Mouse (Mus musculus) layer of hippocampus, adult 11-12 months (tissue): Measurements from ENCODE around the gene Mfsd5.

Experiments used
- DNase-seq: peaks from one replicate; pipeline ENCODE4 v3.0.0; 2022; ENCODE audit warnings: low spot score

The Mfsd5 gene

DNA sequence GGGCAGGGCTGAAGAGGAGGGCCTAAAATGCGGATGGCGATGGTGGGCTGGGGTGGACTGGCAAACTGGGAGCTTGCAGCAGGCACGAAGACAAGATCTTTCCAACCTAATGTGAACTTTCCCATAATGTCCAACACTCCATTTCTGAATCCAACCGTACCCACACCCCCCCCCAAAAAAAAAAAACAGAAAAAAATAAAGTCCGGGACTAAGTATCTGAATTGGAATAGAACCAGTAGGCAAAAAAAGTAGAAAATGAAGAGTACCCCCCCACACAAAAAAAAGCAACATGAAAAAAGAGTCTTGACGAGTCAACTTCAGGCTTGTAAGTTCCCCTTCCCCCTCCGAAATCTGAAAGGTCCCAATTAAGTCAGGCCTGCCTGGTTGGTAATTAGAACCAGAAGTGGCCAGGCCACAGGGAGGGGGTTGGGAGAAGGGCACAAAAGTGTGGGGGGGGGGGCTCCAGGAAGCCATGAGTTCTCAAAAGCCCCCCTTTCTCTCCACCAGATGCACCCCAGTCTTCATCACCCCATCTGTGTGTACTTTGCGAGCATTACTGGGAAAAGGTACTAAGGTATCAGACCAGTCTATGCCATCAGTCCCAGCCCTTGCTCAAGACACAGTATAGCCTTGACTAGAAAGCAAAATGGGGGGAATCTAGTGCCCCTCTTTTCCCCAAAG is 31.0 kb upstream of the Mfsd5 start:
- no peak for DNase-seq

DNA sequence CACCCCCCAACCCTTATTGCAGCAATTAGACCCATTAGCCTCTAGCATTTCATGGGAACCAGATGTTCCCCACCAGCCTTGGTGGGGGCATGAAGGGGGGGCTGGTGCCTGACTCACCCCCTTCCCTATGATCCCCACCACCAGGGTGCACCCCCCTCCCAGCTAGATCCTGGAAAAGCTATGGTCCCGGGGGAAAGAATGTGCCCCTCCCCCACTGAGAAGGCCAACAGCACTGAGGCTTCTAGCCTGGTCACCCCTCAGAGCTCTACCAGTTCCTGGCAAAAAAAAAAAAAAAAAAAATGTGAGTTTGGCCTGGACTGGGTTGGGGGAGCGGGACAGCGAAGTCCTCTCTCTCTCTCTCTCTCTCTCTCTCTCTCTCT is 30.5 kb upstream of the Mfsd5 start:
- DNase-seq: no peak

DNA sequence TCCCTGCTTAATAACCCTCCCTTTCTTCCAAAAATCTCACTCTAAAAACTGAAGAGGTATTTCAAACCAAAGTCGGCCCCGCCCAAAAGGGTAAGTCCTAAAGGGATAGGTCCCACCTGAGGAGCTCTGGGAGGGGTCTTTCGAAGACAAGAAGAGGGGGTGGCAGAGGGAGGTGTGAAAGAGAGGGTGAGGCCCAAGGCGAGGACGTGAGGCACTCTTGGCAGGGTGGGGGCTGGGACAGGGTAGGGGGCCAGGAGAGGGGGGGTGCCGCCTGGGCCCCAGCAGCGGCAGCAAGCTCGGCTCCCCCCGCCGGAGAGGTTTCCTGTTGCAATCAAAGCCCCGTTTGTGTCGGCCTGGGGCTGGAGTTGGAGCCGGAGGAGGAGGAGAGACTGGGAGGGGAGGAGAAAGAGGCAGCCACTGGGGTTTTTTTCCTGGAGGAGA is 30.0 kb upstream of the Mfsd5 start:
- no peak for DNase-seq

DNA sequence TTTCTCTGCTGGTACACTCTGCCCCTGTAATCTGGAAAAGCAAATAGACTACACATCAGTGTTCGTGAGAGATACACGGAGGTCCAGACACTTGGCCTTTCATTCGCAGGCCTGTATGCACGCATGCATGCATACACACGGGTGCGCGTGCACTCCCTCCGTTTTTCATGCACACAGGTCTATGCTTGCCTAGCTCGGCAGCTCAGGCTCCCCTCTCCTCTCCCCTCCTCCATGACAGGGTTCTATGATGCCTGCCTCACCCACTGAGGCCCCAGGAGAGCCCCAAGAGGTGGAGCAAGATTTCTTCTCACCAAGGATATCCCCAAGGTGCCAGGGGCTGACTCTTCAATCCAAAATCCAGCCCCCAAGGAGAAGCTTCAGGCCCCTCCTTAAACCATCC is 29.3 kb upstream of the Mfsd5 start:
- no peak for DNase-seq

DNA sequence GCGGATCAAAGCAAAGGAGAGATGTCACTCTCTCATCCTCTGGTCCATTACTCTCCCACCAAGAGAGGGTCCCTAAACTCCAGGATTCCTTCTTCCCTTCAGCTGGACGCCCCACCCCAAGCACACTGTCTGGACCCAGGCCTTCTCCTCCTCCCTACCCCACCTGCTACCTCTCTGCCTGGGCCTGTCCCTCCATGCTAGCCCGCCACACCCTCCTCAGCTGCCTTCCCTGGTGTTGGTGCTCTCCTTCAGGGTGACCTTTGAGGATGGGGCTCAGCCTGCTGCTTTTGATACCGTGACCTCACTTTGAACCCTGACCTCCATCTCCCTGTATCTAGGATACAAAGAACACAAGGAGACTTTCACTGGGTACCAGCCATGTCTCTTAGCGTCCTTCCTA is 28.7 kb upstream of the Mfsd5 start:
- no peak for DNase-seq

DNA sequence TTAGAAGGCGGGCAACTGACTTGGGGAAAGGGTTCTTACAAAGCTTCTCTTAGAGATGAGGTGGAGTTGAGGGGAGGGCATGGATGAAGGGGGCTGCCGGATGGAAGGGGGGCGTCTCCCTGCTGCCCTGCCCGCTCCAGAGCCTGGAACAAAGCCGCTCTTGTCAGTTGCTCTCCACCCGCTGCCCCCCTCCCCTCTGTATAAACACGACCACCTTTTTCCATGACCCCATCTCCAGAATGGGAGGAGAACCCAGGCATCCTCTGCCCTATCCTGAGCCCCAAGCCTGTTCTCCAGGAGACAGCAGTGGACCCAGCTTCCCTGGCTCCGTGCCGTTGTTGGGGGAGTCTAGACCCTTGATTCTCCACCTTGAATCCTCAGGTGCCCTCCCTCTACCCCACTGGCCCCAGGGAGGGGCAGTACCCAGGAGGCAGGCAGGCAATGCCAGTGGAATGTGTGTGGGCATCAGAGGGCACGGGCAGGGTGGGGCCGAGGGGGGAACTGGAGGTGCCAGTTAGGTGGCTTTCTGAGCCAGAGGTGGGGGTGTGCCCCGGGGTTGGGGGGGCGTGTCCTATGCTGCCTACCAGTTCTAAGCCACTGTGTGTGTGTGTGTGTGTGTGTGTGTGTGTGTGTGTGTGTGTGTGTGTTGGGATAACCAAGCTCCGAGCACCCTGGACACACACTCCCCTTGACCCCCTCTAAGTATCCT is 23.6 kb upstream of the Mfsd5 start:
- no peak for DNase-seq

DNA sequence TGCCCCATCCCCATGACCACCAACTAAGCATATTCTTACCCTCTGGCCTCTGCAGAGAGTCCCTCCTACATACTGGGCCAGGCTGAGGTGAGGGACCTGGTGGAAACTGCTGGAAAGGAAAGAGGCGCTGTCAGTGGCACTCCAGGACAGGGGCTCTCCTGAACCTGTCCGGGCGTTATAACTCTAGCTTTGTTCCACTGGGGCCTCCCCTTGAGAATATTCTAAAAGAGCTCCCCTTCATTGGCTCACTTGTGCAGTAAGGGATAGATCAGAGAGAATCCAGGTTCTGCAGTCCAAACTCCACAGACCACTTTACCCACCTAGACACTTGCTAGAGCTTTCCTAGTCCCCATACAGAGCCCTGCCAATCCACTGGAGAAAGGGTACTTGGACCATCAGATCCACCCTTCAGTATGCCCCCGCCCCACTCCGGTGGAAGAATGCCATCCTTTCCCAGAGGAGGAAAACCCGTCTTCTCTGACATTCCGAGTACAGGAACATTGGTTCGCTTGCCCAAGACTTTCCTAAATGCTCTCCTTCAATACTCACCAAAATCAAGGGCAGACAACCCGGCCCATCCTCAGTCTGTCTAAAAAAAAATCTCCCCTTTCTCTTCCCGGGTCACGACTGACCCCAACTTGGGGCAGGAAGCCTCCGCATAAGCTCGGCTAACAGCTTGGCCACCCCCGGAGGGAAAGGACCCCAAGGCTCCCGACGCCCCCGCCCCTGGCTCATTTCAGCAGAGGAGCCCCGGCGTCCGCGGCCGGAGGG is 22.6 kb upstream of the Mfsd5 start:
- no peak for DNase-seq

DNA sequence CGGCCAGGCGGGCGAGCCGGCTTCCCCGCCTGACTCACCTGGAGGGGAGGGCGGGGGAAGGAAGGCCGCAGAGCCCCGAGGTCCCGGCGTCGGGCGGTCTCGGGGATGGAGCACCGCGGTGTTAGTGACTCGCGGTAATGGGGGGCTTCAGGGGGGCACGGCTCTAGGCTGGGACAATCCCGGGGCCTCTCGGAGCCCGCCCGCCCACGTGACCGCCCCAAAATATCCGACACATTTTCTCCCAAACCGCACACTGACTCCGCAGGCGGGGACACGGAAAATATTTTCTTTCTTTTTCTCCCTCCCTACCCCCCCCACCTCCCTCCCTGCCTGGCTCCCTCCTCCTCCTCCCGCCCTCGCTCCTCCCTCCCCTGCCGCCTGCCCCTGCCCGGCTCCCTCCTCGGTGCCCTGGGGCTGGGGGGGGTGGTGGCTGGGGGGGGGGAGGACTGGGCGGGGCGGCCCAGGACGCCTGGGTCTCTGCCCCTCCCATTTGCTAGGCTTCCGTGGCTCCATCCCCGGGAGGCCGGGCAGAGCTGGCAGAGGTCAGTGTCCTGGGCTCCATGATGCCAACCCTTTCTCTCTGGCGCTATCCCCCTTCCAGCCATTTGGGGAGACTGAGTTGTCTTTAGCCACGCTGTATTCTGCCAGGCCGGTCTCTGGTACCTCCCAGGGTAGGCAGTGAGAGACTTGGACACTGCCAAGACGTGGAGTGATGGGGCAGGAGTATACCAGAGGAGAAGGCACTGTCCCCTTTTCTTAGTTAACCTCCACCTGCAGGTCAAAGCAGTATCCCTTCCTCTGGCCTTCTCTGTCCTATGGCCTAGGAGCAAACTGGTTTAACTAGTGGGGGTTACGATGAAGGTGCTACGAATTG is 21.8 kb upstream of the Mfsd5 start, which contains the start of gene Rarg:
TSS of gene Rarg (minus strand) at position 316 of the 874 bp plus-strand sequence.
- peak; percentile 36 for DNase-seq

DNA sequence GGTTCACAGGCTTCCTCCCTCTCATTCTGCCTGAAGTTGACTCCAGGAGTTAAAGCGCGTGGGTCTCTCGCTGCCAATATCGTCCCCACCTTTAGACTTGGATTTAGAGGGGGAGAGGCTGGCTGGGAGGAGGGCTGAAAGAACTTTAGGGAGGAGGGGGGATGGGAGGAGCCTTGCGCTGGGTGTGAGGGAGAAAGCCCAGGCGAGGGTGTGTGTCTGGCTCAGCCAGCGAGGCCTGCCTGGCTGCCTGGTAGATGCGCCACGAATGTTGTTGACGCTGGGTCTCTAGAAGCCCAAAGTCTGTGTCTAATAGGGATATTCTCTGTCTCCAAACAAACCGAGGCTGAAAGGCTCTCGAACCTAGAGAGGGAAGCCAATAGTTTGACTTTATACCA is 21.2 kb upstream of the Mfsd5 start:
- no peak for DNase-seq

DNA sequence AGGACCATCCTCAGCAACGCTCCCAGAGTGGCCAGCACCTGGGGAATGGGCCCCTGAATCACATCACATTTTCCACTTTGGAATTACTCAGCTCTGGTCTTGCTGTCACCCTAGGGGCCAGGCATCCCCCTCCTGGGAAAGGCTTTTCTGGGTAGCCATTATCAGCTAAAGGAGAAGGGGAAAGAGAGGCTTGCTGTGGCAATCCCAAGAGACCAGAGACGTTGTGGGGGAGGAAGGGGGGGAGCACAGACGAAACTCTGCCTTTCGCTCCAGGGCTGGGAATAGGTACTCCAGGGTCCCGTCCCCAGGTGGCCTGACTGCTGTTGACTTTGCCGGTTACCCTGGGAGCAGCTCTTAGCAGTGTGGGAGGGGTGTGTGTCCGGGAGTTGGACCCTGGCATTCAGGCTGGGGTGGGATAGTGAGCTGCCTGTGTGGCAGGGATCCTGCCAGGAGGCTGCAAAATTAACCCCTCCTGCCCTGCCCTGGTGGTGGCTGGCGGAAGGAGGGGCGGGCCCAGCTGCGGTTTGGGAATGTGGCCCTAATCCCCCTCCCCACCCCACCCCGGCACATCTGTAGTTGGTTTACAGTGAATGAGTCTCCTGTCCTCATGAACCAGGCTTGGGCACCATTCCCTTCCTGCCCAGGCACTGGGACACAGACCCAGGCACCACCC is 20.5 kb upstream of the Mfsd5 start:
- no peak for DNase-seq

DNA sequence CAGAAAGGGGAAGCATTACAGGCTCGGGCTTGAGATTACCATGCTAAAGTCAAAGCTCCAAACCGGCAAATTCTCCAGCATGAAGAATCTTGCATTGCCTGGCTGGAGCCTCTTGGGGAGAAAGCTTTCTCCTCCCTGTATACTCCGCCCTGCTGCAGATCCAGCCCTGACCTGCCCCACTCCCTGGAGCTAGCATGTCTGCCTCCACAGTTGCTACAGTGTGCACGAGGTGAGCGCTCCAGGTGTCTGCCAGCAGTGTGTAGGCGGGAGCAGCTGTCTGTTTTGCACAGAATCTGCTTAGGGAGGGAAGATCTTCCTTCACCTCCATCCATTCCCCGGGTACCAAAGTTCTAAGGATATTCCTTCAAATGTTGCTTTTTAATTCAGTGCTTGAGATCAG is 16.7 kb upstream of the Mfsd5 start:
- no peak for DNase-seq

DNA sequence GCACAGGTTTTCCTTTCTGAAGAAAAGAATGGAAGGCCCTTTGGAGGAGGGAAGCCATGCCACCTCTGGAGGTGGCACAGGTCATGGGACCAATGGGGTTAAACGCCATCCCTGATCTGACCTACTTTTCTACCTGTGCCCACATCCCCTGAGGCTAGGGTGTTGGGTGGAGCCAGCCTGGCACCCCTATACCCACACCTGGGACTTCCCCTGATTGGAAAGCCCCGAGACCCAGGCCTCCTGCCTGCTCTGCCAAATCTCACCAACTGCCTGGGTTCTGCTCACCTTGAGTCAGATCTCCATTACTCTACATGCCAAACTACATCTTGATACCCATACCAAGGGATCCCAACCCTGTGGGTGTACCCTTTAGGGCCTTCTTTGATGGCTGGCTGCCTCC is 16.2 kb upstream of the Mfsd5 start:
- DNase-seq: no peak

DNA sequence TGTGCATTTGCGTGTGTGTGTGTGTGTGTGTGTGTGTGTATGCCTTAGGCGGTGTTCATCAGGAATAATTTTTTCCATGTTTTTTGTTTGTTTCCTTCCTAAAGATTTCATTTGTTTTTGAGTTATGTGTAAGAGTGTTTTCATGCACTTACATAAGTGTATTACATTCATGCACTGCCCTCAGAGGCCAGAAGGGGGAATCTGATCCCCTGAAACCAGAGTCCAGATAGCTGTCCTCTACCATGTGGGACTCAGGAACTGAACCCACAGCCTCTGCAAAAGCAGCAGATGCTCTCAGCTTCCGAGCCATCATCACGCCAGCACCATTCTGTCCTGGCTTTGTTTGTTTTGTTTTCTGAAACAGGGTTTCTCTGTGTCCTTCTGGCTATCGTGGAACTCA is 13.7 kb upstream of the Mfsd5 start:
- DNase-seq: no peak

DNA sequence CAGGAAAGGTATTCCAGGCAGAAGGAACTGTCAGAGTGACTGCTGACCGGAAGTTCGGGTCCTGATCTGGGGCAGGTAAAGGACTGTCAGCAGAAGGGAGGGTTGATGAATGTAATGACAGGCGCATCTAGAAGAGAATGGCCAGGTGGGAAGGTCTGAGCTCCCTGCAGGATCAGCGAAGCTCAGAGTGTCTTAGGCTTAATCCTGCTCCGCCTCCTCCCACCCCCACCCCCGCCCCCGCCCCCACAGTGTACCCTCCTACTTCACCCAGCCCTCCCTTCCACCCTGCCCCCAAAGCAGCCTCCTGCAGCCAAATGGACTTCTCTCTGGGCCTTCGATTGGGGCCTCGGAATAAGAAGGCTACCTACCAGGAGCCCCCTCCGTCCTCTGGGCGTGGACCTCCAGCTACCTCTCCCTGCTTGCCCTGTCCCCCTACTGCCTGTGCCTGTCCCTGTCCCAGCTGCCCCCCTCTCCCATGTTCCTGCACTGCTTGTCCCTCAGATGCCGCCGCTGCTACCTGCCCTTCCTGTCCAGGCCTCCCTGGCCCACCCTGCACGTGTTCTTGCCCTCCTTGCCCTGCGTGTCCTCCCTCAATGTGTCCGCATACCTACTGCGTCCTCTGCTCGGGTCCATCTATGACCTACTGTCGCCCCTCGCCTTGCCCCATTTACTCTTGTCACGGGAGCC is 8.8 kb upstream of the Mfsd5 start, which contains the start of gene Gm9918:
TSS of gene Gm9918 (plus strand) at position 290 of the 687 bp plus-strand sequence.
- no peak for DNase-seq

DNA sequence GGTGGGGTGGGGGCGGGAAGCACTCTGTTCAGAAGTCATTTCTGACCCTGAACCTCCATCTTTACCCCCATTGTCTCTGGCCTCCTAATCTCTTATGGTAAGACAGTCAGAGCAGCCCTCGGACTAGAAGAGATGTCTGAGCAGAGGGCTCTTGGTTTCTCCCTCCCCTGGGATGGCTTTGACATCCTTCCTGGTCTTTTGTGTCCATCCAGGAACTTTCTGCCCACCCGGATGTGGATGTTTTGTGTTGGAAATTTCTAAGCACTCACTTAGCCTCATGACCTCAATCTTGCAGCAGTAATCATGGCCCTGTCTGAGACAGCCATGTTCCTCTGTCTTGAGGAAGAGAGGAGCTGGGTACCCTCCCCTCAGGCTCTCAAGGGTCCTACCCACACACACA is 7.8 kb upstream of the Mfsd5 start:
- no peak for DNase-seq

DNA sequence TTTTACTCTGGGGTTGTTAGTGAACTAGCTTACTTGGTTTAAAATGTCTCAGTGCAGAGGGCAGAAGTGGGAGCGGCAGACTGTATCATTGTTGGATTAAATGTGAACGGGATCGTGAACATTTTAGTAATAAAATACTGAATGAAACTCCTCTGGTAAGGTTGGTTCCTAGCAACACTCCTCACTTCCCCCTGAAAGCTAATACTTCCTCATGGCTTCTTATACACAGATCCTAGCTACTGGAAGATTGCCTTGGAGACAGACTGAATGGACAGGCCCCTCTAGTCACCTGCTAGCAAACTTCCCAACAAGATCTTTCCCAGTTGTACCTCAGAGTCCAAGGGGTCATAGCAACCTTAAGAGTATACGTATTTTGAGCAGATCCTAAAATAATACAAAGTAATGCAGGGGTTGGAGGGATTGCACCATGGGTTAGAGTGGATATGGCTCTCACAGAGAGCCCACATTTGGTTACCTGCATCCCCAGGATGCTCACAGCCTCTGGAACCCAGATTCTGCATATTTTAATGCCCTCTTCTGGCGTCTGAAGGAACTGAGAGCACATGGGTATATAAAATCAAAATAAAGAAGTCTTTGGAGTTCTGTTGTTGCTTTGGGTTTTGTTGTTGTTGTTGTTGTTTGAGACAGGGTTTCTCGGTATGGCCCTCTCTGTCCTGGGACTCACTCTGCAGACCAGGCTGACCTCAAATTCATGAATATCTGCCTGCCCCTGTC is 5.1 kb upstream of the Mfsd5 start:
- DNase-seq: no peak

DNA sequence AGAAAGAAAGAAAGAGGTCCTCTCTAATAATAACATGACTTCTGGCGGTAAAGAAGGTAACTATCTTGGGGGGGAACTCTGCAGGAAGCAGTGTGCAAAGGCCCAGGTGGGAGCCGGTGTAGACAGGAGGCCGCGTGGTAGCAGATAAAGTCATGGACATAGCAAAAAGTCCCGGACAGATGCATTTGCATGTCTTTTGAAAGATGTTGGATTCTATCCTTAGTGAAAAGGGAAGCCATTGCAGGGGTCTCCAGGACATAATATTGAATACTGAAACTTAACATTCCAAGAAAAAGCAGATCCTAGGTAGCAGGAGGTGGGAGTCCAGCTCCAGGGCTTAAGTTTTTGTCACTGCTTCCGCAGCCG is 545 bp upstream of the Mfsd5 start:
- no peak for DNase-seq

DNA sequence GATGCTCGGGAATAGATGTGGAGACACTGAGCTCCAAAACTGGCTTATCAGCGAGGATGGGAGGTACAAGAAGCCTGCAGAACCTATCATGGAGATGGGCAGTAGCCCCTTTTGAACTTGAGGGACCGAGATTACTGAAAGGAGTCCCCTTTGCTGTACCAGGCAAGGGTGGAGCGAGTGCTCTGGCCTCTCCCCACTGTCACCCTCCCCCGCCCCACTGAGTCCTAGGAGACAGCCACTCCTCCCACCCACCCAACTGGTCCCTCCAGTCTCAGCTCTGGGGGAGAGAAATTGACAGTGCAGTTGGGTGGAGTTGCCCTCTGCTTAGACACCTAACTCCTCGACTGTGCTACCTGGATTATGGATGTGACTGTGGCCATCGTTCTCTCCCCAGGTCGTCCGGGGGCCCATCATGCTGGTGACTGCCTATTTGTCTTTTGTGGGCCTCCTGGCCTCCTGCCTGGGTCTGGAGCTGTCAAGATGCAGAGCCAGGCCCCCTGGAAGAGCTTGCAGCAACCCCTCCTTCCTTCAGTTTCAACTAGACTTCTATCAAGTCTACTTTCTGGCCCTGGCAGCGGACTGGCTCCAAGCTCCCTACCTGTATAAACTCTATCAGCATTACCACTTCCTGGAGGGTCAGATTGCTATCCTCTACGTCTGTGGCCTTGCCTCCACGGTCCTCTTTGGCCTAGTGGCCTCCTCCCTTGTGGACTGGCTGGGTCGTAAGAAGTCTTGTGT is 698 bp downstream of the Mfsd5 start:
- DNase-seq: no peak

DNA sequence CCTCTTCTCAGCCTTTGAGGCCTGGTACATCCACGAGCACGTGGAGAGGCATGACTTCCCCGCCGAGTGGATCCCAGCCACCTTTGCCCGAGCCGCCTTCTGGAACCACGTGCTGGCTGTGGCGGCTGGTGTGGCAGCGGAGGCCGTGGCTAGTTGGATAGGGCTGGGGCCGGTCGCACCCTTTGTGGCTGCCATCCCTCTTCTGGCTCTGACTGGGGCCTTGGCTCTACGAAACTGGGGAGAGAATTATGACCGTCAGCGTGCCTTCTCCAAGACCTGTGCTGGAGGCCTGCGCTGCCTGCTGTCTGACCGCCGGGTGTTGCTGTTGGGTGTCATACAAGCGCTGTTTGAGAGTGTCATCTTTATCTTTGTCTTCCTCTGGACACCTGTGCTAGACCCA is 1.4 kb downstream of the Mfsd5 start:
- DNase-seq: no peak
